Mouse (Mus musculus) heart, adult 2 months (tissue): ENCODE data around the gene Fgfr2. TPM values are rescaled to one million over a fixed set of nuclear protein-coding genes. Genes with fewer than 3 reads are reported as not detected.

Source experiments
- DNase-seq, 2 experiments: peaks; one replicate each; pipeline ENCODE4 v3.0.0; 2021
- H3K27ac ChIP-seq: fragments of 200-600 bp; 2 replicates; pipeline ENCODE4 v1.8.1; 2022
- H3K27me3 ChIP-seq: fragments of 200-500 bp; 2 replicates; pipeline ENCODE4 v1.6.1; 2012; ENCODE audit warnings: mild to moderate bottlenecking, low read length, inconsistent platforms, mixed read lengths; ENCODE audit not compliant: control insufficient read depth, insufficient read depth
- H3K36me3 ChIP-seq: fragments of 200-500 bp; 2 replicates; pipeline ENCODE4 v1.6.1; 2012; ENCODE audit warnings: low read length, inconsistent platforms; ENCODE audit not compliant: control insufficient read depth, insufficient read depth
- H3K4me1 ChIP-seq: fragments of 200-500 bp; 2 replicates; pipeline ENCODE4 v1.6.1; 2011; ENCODE audit warnings: low read length; ENCODE audit not compliant: control insufficient read depth, insufficient read depth
- H3K4me3 ChIP-seq: fragments of 200-600 bp; 2 replicates; pipeline ENCODE4 v1.8.1; 2022
- H3K79me2 ChIP-seq: fragments of 200-500 bp; replicated peaks from 2 replicates; pipeline ENCODE4 v1.6.1; 2012; ENCODE audit warnings: mild to moderate bottlenecking, inconsistent platforms, low read length, moderate library complexity, mixed read lengths; ENCODE audit not compliant: control insufficient read depth, insufficient read depth
- H3K9ac ChIP-seq: fragments of 200-500 bp; 2 replicates; pipeline ENCODE4 v1.6.1; 2012; ENCODE audit warnings: low read depth, mild to moderate bottlenecking, control low read depth, inconsistent platforms, low read length, mixed read lengths
- CTCF ChIP-seq: fragments of 200-600 bp; IDR thresholded peaks from 2 replicates; pipeline ENCODE4 v1.8.1; 2022; ENCODE audit warnings: antibody characterized with exemption, mild to moderate bottlenecking, moderate library complexity
- EP300 ChIP-seq: fragments of 200-500 bp; IDR thresholded peaks from 2 replicates; pipeline ENCODE4 v1.6.1; 2011; ENCODE audit warnings: low read depth, low read length, control low read depth; ENCODE audit not compliant: insufficient read depth
- POLR2A ChIP-seq: fragments of 200-500 bp; IDR thresholded peaks from 2 replicates; pipeline ENCODE4 v1.6.1; 2011; ENCODE audit warnings: mild to moderate bottlenecking, low read depth, low read length, control low read depth; ENCODE audit not compliant: insufficient read depth
- WGBS: fragments of 180-500 bp; shearing (Covaris S2); methylation state at CpG from one replicate; pipeline ENCODE4 v1.1.7; 2018; 5-methylcytosine and 5-hydroxymethylcytosine counted together
- intact Hi-C: fragments of 180-260 bp; cut with DNase I; formaldehyde crosslinking; loops from one replicate; pipeline ENCODE4 v1.15.1; 2025
- polyA plus RNA-seq: library from polyadenylated mRNA; depleted of rRNA; stranded (reverse); fragments of >200 nt; gene quantifications from 2 replicates; pipeline ENCODE4 v1.2.3, GENCODE M21; 2012
- total RNA-seq, 2 experiments: library from RNA; stranded (reverse); gene quantifications; 2 replicates each; pipeline ENCODE4 v1.2.3; 2021

Gene Fgfr2
- total and polyA plus RNA-seq, 3 experiments: 1.1 to 2.0 (median 1.3) TPM

GRCm38 (mm10) chr7:131150179-131150578 lies 1973.0 kb downstream of the Fgfr2 start:
- WGBS: 77% methylated on average over 3 of the region's 3 CpGs
- TF ChIP-seq CTCF (no peak), POLR2A (no peak), EP300 (no peak)
- Histone ChIP-seq H3K27ac (no peak overlapping the region), H3K4me1 (no peaks in the 10 kb centered on the region), H3K4me3 (no peak overlapping the region), H3K36me3 (no peaks in the 10 kb centered on the region), H3K27me3 (0 out of 2 replicates have a peak, but pooled peaks cover 3% of the 10 kb centered on the region), H3K9ac (no peak overlapping the region), H3K79me2 (no peaks in the 10 kb centered on the region)
- intact Hi-C loops: no loop called here
- no peak for DNase-seq

GRCm38 (mm10) chr7:131146214-131146613 lies 1976.9 kb downstream of the Fgfr2 start, which contains the start of gene 4933402N03Rik:
TSS of gene 4933402N03Rik (minus strand) at chr7:131146314.
- H3K27me3 ChIP-seq: 0 out of 2 replicates have a peak, but pooled peaks cover 3% of the 10 kb centered on the region
- H3K4me3 ChIP-seq: no peak within 1 kb of the TSS
- TF ChIP-seq POLR2A: no peak
- no peak for TF ChIP-seq EP300
- no peak for TF ChIP-seq CTCF
- no peak within 1 kb of the TSS for H3K9ac ChIP-seq
- no peaks in the 10 kb centered on the region for H3K36me3 ChIP-seq
- H3K4me1 ChIP-seq: no peaks in the 10 kb centered on the region
- no peak within 1 kb of the TSS for H3K27ac ChIP-seq
- intact Hi-C loops: no loop called here
- WGBS: 90% methylated on average over 2 of the region's 2 CpGs
- H3K79me2 ChIP-seq: no peaks in the 10 kb centered on the region
- no peak for DNase-seq

- Histone ChIP-seq H3K79me2 (no peaks in the 10 kb centered on the region), H3K27ac (no peak overlapping the region), H3K27me3 (no peaks in the 10 kb centered on the region), H3K9ac (no peak overlapping the region), H3K36me3 (no peaks in the 10 kb centered on the region), H3K4me1 (no peaks in the 10 kb centered on the region), H3K4me3 (no peak overlapping the region)
- no peak for DNase-seq
- TF ChIP-seq EP300: no peak
- no peak for TF ChIP-seq CTCF
- TF ChIP-seq POLR2A: no peak
- intact Hi-C loops: no loop called here
- WGBS: 61% methylated on average over 3 of the region's 3 CpGs
Observed at GRCm38 (mm10) chr7:131133181-131133580, 1990.0 kb downstream of the Fgfr2 start.

GRCm38 (mm10) chr7:131130021-131130420 lies 1993.1 kb downstream of the Fgfr2 start:
- Histone ChIP-seq H3K27me3 (no peaks in the 10 kb centered on the region), H3K4me1 (no peaks in the 10 kb centered on the region), H3K36me3 (no peaks in the 10 kb centered on the region), H3K9ac (no peak overlapping the region), H3K4me3 (no peak overlapping the region), H3K27ac (no peak overlapping the region), H3K79me2 (no peaks in the 10 kb centered on the region)
- DNase-seq: no peak
- 46% methylated on average over 12 of the region's 12 CpGs for WGBS
- TF ChIP-seq CTCF: no peak
- no peak for TF ChIP-seq EP300
- no peak for TF ChIP-seq POLR2A
- intact Hi-C loops: no loop called here

GRCm38 (mm10) chr7:131122210-131122807 lies 2000.8 kb downstream of the Fgfr2 start:
- no peak overlapping the region for H3K4me3 ChIP-seq
- no peaks in the 10 kb centered on the region for H3K4me1 ChIP-seq
- H3K27ac ChIP-seq: no peak overlapping the region
- H3K36me3 ChIP-seq: no peaks in the 10 kb centered on the region
- intact Hi-C loops: no loop called here
- H3K27me3 ChIP-seq: no peaks in the 10 kb centered on the region
- no peaks in the 10 kb centered on the region for H3K79me2 ChIP-seq
- no peak for DNase-seq
- WGBS: 73% methylated on average over 2 of the region's 2 CpGs
- TF ChIP-seq EP300: no peak
- 0 out of 2 replicates have a peak, but pooled peaks have one; percentile 9 for TF ChIP-seq CTCF
- no peak overlapping the region for H3K9ac ChIP-seq

GRCm38 (mm10) chr7:131114434-131114833 lies 2008.7 kb downstream of the Fgfr2 start:
- Histone ChIP-seq H3K36me3 (no peaks in the 10 kb centered on the region), H3K27me3 (no peaks in the 10 kb centered on the region), H3K4me1 (no peaks in the 10 kb centered on the region), H3K27ac (no peak overlapping the region), H3K79me2 (no peaks in the 10 kb centered on the region), H3K9ac (no peak overlapping the region), H3K4me3 (no peak overlapping the region)
- intact Hi-C loops: no loop called here
- DNase-seq: no peak
- TF ChIP-seq POLR2A: no peak
- TF ChIP-seq EP300: no peak
- TF ChIP-seq CTCF: no peak
- WGBS: 31% methylated on average over 2 of the region's 2 CpGs
